Mouse (Mus musculus): ENCODE results near the gene Dnase1l2. TPM values are rescaled to one million over a fixed set of nuclear protein-coding genes. Genes with fewer than 3 reads are reported as not detected.

The Dnase1l2 gene
- polyA plus RNA-seq (2015; fragmentation: Nextera tagmentation; extraction: Ambion mirVana): 1.5 and 1.8 TPM in 2 replicates

DNA sequence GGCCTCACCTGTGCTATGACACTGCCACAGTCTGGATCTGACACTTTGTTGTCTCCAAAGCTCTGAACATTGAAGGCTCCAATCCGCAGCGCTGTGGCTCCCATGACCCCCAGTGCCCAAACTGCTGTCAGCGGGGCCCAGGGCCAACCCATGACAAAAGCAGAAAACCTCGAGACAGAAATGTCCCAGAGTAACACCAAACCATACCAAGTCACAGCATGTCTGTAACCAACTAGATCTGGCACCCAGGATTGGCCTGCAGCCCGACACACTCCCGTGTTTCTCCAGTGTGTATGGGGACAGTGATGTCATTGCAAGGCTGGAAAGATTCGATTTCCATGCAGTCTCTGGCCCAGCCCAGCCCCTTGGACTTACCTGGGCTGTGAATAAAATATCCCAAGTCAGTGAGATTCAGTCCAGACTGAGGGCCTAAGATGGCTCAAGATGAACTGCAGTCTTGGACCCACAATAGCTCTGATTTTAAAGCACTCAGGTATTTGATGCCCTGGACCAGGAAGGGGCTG, at the start of gene Dnase1l2:
Gene Dnase1l2, minus strand, starts transcription at position 474 of the 524 bp plus-strand sequence.
- Histone ChIP-seq H3K9ac (ENCODE audit: low read depth, low read length) (no peak within 1 kb of the TSS), H3K27ac (ENCODE audit: low read length) (no peak within 1 kb of the TSS), H3K9me3 (ENCODE audit: control insufficient read depth, low read length) (no peaks in the 10 kb centered on the region), H3K4me2 (ENCODE audit: low read depth, low read length) (no peak within 1 kb of the TSS), H3K36me3 (ENCODE audit: control insufficient read depth, insufficient read depth, low read length) (peaks cover 37% of the 10 kb centered on the region), H3K4me1 (ENCODE audit: control insufficient read depth, insufficient read depth, low read length) (no peaks in the 10 kb centered on the region), H3K27me3 (replicated peaks; ENCODE audit: control insufficient read depth, insufficient read depth, low read length) (no peaks in the 10 kb centered on the region), H3K4me3 (ENCODE audit: low read length) (no peak within 1 kb of the TSS)
- no peak for ATAC-seq
- 81% methylated on average over 7 of the region's 7 CpGs for WGBS

- Histone ChIP-seq H3K4me1 (ENCODE audit: control insufficient read depth, insufficient read depth, low read length) (peaks cover 15% of the 10 kb centered on the region), H3K27me3 (replicated peaks; ENCODE audit: control insufficient read depth, insufficient read depth, low read length) (peaks cover 21% of the 10 kb centered on the region), H3K9ac (ENCODE audit: low read depth, low read length) (no peak overlapping the region), H3K9me3 (ENCODE audit: control insufficient read depth, low read length) (no peaks in the 10 kb centered on the region), H3K36me3 (ENCODE audit: control insufficient read depth, insufficient read depth, low read length) (no peaks in the 10 kb centered on the region), H3K4me3 (ENCODE audit: low read length) (no peak overlapping the region), H3K4me2 (ENCODE audit: low read depth, low read length) (no peak overlapping the region), H3K27ac (ENCODE audit: low read length) (no peak overlapping the region)
- ATAC-seq: no peak
- WGBS: 79% methylated on average over 4 of the region's 4 CpGs
Measured at GRCm38 (mm10) chr17:24490399-24490798, 47.5 kb upstream of the Dnase1l2 start.

DNA sequence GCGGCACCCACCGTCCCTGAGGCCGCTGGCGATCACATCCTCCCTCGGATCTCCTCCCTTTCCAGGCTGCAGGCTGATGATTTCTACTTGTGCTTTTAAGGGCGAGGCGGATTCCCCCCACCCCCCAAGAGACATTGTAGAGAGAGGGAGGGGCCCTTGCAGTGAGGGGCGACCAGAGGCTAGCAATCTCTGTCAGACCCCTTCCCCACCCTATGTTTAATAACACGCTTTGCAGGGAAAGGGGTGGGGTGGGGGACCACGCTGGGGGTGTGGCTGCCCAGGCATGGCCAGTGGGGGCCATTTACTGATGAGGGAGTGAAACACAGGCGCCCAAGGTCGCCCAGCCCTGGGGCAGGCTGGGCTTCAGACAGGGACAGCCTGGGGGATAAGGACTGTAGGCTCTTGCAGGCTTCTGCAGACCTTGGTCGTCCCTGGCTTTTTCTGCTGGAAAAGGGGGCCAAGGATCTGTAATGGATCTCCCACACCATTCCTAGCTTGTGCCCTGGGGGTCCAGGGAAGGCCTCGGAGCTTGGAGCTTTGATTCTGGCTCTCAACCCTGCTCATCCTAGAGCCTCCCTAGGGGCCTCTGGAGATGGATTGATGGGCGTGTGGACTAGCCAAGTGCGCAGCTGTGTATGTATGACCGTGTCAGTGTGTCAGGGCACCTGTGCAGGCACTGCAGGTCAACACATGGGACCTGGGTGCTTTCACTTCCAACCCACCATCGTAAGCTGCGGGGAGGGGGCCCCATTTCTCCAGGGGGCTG, 46.5 kb upstream of the Dnase1l2 start:
- Histone ChIP-seq H3K9me3 (ENCODE audit: control insufficient read depth, low read length) (no peaks in the 10 kb centered on the region), H3K27me3 (replicated peaks; ENCODE audit: control insufficient read depth, insufficient read depth, low read length) (peaks cover 22% of the 10 kb centered on the region), H3K4me2 (ENCODE audit: low read depth, low read length) (peak overlapping the region; percentile 100), H3K9ac (ENCODE audit: low read depth, low read length) (peak overlapping the region; percentile 71), H3K36me3 (ENCODE audit: control insufficient read depth, insufficient read depth, low read length) (no peaks in the 10 kb centered on the region), H3K4me3 (ENCODE audit: low read length) (peak overlapping the region; percentile 71), H3K27ac (ENCODE audit: low read length) (no peak overlapping the region), H3K4me1 (ENCODE audit: control insufficient read depth, insufficient read depth, low read length) (peaks cover 17% of the 10 kb centered on the region)
- ATAC-seq: peak; percentile 30; the same call in 1 of the 2 replicates
- WGBS: 23% methylated on average over 19 of the region's 19 CpGs

DNA sequence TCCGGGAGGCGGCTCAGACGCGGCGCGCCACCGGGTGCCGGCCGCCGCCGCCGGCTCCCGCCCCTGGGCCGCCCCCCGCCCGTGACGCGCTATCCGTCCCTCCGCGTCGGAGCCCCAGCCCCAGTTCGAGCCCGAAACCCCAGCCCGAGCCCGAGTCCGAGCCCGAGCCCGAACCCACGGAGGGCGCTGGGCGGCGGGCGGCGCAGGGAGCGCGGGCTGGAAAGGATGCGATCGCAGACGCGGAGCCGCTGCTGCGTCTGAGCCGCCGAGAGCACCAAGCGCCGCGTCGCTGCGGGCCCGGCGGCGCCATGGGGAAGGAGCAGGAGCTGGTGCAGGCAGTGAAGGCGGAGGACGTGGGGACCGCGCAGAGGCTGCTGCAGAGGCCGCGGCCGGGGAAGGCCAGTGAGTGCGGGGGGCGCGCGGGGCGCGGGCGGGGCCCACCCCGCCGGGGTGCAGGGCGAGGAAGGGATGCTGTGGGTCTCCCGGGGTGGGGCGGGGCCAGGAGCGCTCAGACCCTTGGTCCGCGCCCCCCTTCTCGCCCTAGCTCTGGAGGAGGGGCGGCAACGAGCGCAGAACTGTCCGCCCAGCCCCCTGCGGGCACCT, 45.9 kb upstream of the Dnase1l2 start:
- peak overlapping the region; percentile 71 for H3K4me3 ChIP-seq (ENCODE audit: low read length)
- WGBS: under 1% methylated on average over 69 of the region's 81 CpGs
- peak overlapping the region; percentile 71 for H3K9ac ChIP-seq (ENCODE audit: low read depth, low read length)
- peak overlapping the region; percentile 28; the same call in 1 of the 2 replicates for H3K27ac ChIP-seq (ENCODE audit: low read length)
- peak overlapping the region; percentile 100 for H3K4me2 ChIP-seq (ENCODE audit: low read depth, low read length)
- H3K27me3 ChIP-seq (replicated peaks; ENCODE audit: control insufficient read depth, insufficient read depth, low read length): peaks cover 22% of the 10 kb centered on the region
- ATAC-seq: peak; percentile 68
- H3K9me3 ChIP-seq (ENCODE audit: control insufficient read depth, low read length): no peaks in the 10 kb centered on the region
- peaks cover 17% of the 10 kb centered on the region for H3K4me1 ChIP-seq (ENCODE audit: control insufficient read depth, insufficient read depth, low read length)
- H3K36me3 ChIP-seq (ENCODE audit: control insufficient read depth, insufficient read depth, low read length): no peaks in the 10 kb centered on the region

- peak within 1 kb of the TSS; percentile 71 for H3K9ac ChIP-seq (ENCODE audit: low read depth, low read length)
- H3K27ac ChIP-seq (ENCODE audit: low read length): peak within 1 kb of the TSS; percentile 28; the same call in 1 of the 2 replicates
- WGBS: under 1% methylated on average over 27 of the region's 45 CpGs
- peak; percentile 52 for ATAC-seq
- H3K4me2 ChIP-seq (ENCODE audit: low read depth, low read length): peak within 1 kb of the TSS; percentile 100
- peak within 1 kb of the TSS; percentile 71 for H3K4me3 ChIP-seq (ENCODE audit: low read length)
- peaks cover 22% of the 10 kb centered on the region for H3K27me3 ChIP-seq (replicated peaks; ENCODE audit: control insufficient read depth, insufficient read depth, low read length)
- H3K4me1 ChIP-seq (ENCODE audit: control insufficient read depth, insufficient read depth, low read length): peaks cover 17% of the 10 kb centered on the region
- no peaks in the 10 kb centered on the region for H3K36me3 ChIP-seq (ENCODE audit: control insufficient read depth, insufficient read depth, low read length)
- H3K9me3 ChIP-seq (ENCODE audit: control insufficient read depth, low read length): no peaks in the 10 kb centered on the region
Measured at GRCm38 (mm10) chr17:24488186-24488661, 45.3 kb upstream of the Dnase1l2 start, which contains the start of gene Caskin1. TSS of gene Caskin1 (plus strand) at chr17:24488601.

DNA sequence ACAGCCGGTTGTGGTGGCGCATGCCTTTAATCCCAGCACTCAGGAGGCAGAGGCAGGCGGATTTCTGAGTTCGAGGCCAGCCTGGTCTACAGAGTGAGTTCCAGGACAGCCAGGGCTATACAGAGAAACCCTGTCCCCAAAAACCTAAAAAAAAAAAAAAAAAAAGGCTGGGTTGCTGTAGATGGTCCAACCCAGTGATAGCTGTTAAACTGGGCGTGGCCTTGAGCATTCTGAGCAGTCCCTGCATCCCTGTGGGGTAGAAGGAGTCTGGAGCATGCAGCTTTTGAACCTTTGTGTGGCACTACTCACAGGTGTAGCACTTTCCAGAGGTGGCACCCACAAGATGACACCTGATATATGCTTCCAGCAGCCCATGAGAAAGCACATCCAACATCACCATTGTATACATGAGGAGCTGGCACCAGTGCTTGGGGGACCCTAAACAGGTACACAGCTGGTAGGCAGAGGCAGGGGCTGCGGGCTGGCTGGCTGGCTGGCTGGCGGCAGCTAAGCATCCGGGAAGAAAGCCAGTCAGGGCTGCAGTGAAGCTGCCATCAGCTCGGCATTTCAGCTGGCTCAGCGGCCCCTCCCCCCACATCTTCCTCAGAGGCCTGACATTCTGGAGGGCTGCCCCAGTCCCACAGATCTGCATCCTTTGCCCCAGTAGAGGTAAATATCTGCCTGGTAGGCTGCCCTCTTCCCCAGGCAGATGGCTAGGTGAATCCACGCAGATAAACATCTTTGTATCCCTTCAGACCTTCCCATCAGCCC, 42.4 kb upstream of the Dnase1l2 start:
- Histone ChIP-seq H3K9ac (ENCODE audit: low read depth, low read length) (peak overlapping the region; percentile 37; the same call in 1 of the 2 replicates), H3K4me3 (ENCODE audit: low read length) (no peak overlapping the region), H3K9me3 (ENCODE audit: control insufficient read depth, low read length) (no peaks in the 10 kb centered on the region), H3K27ac (ENCODE audit: low read length) (no peak overlapping the region), H3K4me1 (ENCODE audit: control insufficient read depth, insufficient read depth, low read length) (peaks cover 21% of the 10 kb centered on the region), H3K36me3 (ENCODE audit: control insufficient read depth, insufficient read depth, low read length) (no peaks in the 10 kb centered on the region), H3K4me2 (ENCODE audit: low read depth, low read length) (no peak overlapping the region), H3K27me3 (replicated peaks; ENCODE audit: control insufficient read depth, insufficient read depth, low read length) (peaks cover 22% of the 10 kb centered on the region)
- 56% methylated on average over 11 of the region's 11 CpGs for WGBS
- ATAC-seq: no peak

GRCm38 (mm10) chr17:24483495-24483894, 40.6 kb upstream of the Dnase1l2 start:
- WGBS: 85% methylated on average over 3 of the region's 3 CpGs
- no peak for ATAC-seq
- Histone ChIP-seq H3K4me1 (ENCODE audit: control insufficient read depth, insufficient read depth, low read length) (peaks cover 19% of the 10 kb centered on the region), H3K27me3 (replicated peaks; ENCODE audit: control insufficient read depth, insufficient read depth, low read length) (peaks cover 15% of the 10 kb centered on the region), H3K4me3 (ENCODE audit: low read length) (no peak overlapping the region), H3K4me2 (ENCODE audit: low read depth, low read length) (no peak overlapping the region), H3K36me3 (ENCODE audit: control insufficient read depth, insufficient read depth, low read length) (no peaks in the 10 kb centered on the region), H3K9me3 (ENCODE audit: control insufficient read depth, low read length) (no peaks in the 10 kb centered on the region), H3K27ac (ENCODE audit: low read length) (no peak overlapping the region), H3K9ac (ENCODE audit: low read depth, low read length) (no peak overlapping the region)

DNA sequence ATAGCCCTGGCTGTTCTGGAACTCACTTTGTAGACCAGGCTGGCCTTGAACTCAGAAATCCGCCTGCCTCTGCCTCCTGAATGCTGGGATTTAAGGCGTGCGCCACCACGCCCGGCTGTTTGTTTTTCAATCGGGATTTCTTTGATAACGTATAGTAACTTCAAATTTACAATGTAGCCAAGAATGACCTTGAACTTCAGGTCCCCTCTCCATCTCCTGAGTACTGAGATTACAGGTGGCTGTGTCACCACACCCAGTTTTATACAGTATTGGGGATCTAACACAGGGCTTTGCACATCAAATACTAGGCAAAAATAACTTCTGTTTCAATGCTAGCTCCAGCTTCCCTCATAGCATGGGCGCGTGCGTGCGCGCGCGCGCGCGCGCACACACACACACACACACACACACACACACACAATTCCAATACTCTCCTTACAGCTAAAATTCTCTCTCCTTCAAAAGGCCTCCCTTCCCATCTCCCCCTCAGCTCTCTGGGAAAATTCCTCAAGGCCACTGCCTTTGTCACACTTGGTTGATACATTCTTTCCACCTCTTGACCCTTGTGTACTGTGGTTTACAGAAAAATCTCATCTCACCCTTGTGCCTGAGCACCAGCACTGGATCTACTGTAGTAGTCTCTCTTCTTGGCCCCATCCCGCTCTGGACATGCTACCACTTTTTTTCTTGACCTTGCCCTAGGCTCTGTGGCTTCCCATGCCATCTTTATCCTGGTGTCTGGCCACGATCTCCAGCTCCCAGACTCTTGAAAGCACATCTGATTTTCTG, 38.3 kb upstream of the Dnase1l2 start:
- no peak overlapping the region for H3K27ac ChIP-seq (ENCODE audit: low read length)
- no peak overlapping the region for H3K4me3 ChIP-seq (ENCODE audit: low read length)
- H3K9me3 ChIP-seq (ENCODE audit: control insufficient read depth, low read length): no peaks in the 10 kb centered on the region
- no peak overlapping the region for H3K4me2 ChIP-seq (ENCODE audit: low read depth, low read length)
- 0 out of 2 replicates have a peak, but pooled peaks cover 2% of the 10 kb centered on the region for H3K27me3 ChIP-seq (replicated peaks; ENCODE audit: control insufficient read depth, insufficient read depth, low read length)
- no peak for ATAC-seq
- H3K36me3 ChIP-seq (ENCODE audit: control insufficient read depth, insufficient read depth, low read length): peaks cover 9% of the 10 kb centered on the region
- H3K4me1 ChIP-seq (ENCODE audit: control insufficient read depth, insufficient read depth, low read length): peaks cover 18% of the 10 kb centered on the region
- WGBS: 89% methylated on average over 20 of the region's 20 CpGs
- H3K9ac ChIP-seq (ENCODE audit: low read depth, low read length): no peak overlapping the region; the same call in 1 of the 2 replicates
